Mouse (Mus musculus) adrenal gland, adult (tissue): ENCODE data around the gene Zdhhc9.

ENCODE experiments used
- DNase-seq, 2 experiments: peaks; one replicate each; pipeline ENCODE4 v3.0.0; 2022 to 2023; ENCODE audit warnings: low spot score in 1 of 2; ENCODE audit not compliant: inconsistent age in 2 of 2

Zdhhc9 gene

DNA sequence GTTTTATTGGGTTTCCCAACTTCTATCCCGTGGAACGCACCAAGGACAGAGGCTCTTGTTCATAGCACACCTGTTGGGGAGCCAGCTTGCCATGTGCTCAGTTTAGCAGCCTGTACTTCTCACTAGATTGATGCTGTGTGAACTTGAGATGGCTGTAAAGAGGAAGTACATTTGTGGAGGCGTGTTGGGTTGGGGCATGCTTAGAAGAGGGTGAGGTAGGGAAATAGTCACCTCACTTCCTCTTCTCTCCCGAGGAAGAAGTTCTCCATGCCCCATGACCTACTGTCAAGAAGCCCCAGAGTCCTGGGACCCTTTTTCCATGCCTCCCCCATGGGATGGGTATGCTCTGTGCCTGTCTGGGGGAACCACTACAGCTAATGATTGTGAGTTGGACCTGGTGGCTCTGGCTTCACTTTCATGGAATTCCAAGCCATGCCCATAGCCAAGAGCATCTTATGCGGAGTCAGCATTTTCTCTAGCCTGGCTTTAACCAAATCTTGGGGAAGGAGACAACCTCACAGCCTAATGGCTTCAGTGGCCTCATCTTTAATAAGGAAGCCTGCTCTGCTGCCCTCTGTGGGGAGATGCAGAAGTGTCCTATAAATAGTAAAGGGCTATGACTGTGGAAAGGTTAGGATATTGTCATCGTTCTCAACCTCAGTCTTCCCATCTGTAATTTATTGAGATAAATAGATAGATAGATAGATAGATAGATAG, 81.0 kb downstream of the Zdhhc9 start:
- no peak for DNase-seq

GRCm38 (mm10) chrX:48126903-48127476, 81.7 kb downstream of the Zdhhc9 start:
- DNase-seq: no peak

GRCm38 (mm10) chrX:48124132-48125071, 84.3 kb downstream of the Zdhhc9 start:
- peak; percentile 73 to 87 for DNase-seq
